Mouse (Mus musculus) embryonic facial prominence, embryonic 14.5 days (tissue): ENCODE measurements around the gene Phactr2. TPM values are rescaled to one million over a fixed set of nuclear protein-coding genes. Genes with fewer than 3 reads are reported as not detected.

Experiments
- ATAC-seq: fragments of 200-750 bp; cut with Nextera tagmentation; 2 replicates; pipeline ENCODE4 v1.8.0; 2017; ENCODE audit warnings: low read depth, moderate number of reproducible peaks, moderate TSS enrichment
- DNase-seq: peaks from one replicate; pipeline ENCODE4 v3.0.0-alpha.2; 2015; ENCODE audit warnings: low spot score
- H3K27ac ChIP-seq: fragments of 300-500 bp; sonication (generic); replicated peaks from 2 replicates; pipeline ENCODE4 v1.5.1; 2014; ENCODE audit warnings: low read depth, mild to moderate bottlenecking, low read length, moderate library complexity
- H3K27me3 ChIP-seq: fragments of 300-500 bp; sonication (generic); replicated peaks from 2 replicates; pipeline ENCODE4 v1.6.1; 2014; ENCODE audit warnings: low read length; ENCODE audit not compliant: control insufficient read depth, insufficient read depth
- H3K36me3 ChIP-seq: fragments of 300-500 bp; sonication (generic); 2 replicates; pipeline ENCODE4 v1.6.1; 2014; ENCODE audit warnings: low read length, mixed read lengths; ENCODE audit not compliant: control insufficient read depth, insufficient read depth
- H3K4me1 ChIP-seq: fragments of 300-500 bp; sonication (generic); 2 replicates; pipeline ENCODE4 v1.6.1; 2014; ENCODE audit warnings: antibody characterized with exemption, low read length; ENCODE audit not compliant: control insufficient read depth, insufficient read depth
- H3K4me2 ChIP-seq: fragments of 300-500 bp; sonication (generic); 2 replicates; pipeline ENCODE4 v1.6.1; 2014; ENCODE audit warnings: low read depth, mild to moderate bottlenecking, low read length, moderate library complexity, mixed read lengths
- H3K4me3 ChIP-seq: fragments of 300-500 bp; sonication (generic); 2 replicates; pipeline ENCODE4 v1.5.1; 2014; ENCODE audit warnings: low read depth, mild to moderate bottlenecking, low read length
- H3K9ac ChIP-seq: fragments of 300-500 bp; sonication (generic); 2 replicates; pipeline ENCODE4 v1.6.1; 2014; ENCODE audit warnings: low read depth, mild to moderate bottlenecking, low read length, moderate library complexity, mixed read lengths
- H3K9me3 ChIP-seq: fragments of 300-500 bp; sonication (generic); 2 replicates; pipeline ENCODE4 v1.6.1; 2016; ENCODE audit warnings: low read length; ENCODE audit not compliant: control insufficient read depth
- WGBS: fragments of 180-500 bp; shearing (Covaris S2); extraction: QIAGEN DNeasy Blood & Tissue Kit; methylation state at CpG from one replicate; pipeline ENCODE4 v1.1.7; 2014; 5-methylcytosine and 5-hydroxymethylcytosine counted together
- polyA plus RNA-seq: library from polyadenylated mRNA; unstranded; fragments of >200 nt; fragmentation: Nextera tagmentation; extraction: Ambion mirVana; gene quantifications from 2 replicates; pipeline ENCODE4 v1.2.1, GENCODE M21; 2014

Phactr2 gene
- polyA plus RNA-seq, 1 experiment from 2014 or later = 37.8 TPM

DNA sequence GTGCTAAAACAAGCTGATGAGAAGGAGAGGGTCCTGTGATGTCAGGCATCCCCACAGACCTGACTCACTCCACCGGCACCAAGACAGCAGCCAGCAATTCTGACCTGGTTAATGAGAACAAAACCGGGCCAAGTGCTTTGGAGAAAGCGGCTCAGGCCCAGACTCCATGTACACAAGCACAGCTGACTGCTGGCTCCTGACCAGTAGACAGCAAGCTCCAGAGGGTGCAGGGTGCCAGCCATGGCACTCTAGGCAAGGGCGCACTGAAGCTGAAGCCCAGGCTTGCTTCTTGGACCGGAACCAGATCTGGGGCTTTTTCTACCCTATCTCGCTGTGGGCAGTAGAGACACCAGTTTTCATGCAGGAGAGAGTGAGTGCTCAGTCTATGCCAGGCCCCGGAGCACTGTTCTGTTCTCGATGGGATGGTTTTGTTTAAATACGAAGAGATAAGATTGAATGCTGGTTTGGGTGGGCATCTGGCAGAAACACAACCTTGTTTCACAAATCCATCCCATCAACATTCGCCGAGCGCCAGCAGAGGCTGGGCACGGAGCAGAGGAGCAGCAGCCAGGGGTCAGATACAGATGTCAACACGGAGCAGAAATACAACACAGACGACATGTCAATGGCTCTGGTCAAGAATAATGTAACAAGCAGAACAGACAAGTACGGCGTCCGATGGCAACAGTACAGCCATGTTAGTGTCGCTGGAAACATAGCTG is 61.8 kb downstream of the Phactr2 start:
- Histone ChIP-seq H3K36me3 (no peaks in the 10 kb centered on the region), H3K4me2 (no peak overlapping the region), H3K4me3 (no peak overlapping the region), H3K9ac (no peak overlapping the region), H3K27me3 (no peaks in the 10 kb centered on the region), H3K9me3 (no peaks in the 10 kb centered on the region), H3K27ac (no peak overlapping the region), H3K4me1 (no peaks in the 10 kb centered on the region)
- 85% methylated on average over 19 of the region's 19 CpGs for WGBS
- DNase-seq (no peak), ATAC-seq (no peak)

GRCm38 (mm10) chr10:13411056-13411455 is 63.2 kb downstream of the Phactr2 start:
- no peak overlapping the region for H3K27ac ChIP-seq
- H3K4me1 ChIP-seq = no peaks in the 10 kb centered on the region
- DNase-seq (no peak), ATAC-seq (no peak)
- H3K9ac ChIP-seq = no peak overlapping the region
- no peaks in the 10 kb centered on the region for H3K27me3 ChIP-seq
- no peak overlapping the region for H3K4me2 ChIP-seq
- H3K4me3 ChIP-seq = no peak overlapping the region
- H3K9me3 ChIP-seq = no peaks in the 10 kb centered on the region
- no peaks in the 10 kb centered on the region for H3K36me3 ChIP-seq
- WGBS = 81% methylated on average over 3 of the region's 3 CpGs

- DNase-seq (no peak), ATAC-seq (no peak)
- H3K9ac ChIP-seq = no peak overlapping the region
- H3K4me1 ChIP-seq = no peaks in the 10 kb centered on the region
- H3K4me3 ChIP-seq = no peak overlapping the region
- no peak overlapping the region for H3K4me2 ChIP-seq
- H3K36me3 ChIP-seq = no peaks in the 10 kb centered on the region
- H3K9me3 ChIP-seq = no peaks in the 10 kb centered on the region
- no peaks in the 10 kb centered on the region for H3K27me3 ChIP-seq
- WGBS = 79% methylated on average over 1 of the region's 1 CpGs
- no peak overlapping the region for H3K27ac ChIP-seq
These were observed 72.2 kb downstream of the Phactr2 start for GRCm38 (mm10) chr10:13401971-13402370.

- no peak for DNase-seq
- 92% methylated on average over 3 of the region's 3 CpGs for WGBS
- no peak overlapping the region for H3K4me2 ChIP-seq
These were observed 78.5 kb downstream of the Phactr2 start for GRCm38 (mm10) chr10:13395753-13396152.

DNA sequence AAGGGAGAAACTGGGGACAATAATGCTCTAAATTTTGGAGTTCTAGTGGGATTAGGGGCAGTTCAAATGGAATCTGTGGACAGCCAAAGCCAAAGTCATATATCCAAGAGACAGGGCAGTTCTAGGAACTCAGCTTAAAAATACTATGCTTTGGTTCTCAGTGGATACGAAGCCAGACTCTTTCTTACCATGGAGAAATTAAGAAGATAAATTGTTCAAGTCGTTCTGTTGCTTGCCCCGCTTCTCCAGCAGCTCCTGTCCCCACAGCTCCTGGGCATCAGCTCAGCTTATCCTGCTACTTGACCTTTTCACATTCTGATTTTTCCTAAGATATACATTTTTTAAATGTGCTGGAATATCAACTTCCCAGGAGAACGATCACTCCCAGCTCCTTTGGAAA is 80.2 kb downstream of the Phactr2 start:
- 0 out of 2 replicates have a peak overlapping the region, but pooled peaks have one; percentile 21 for H3K27ac ChIP-seq
- H3K4me3 ChIP-seq = no peak overlapping the region
- no peaks in the 10 kb centered on the region for H3K36me3 ChIP-seq
- no peak overlapping the region for H3K9ac ChIP-seq
- no peaks in the 10 kb centered on the region for H3K27me3 ChIP-seq
- ATAC-seq (no peak), DNase-seq (no peak)
- H3K4me2 ChIP-seq = no peak overlapping the region
- H3K4me1 ChIP-seq = no peaks in the 10 kb centered on the region
- 70% methylated on average over 4 of the region's 4 CpGs for WGBS
- no peaks in the 10 kb centered on the region for H3K9me3 ChIP-seq

More at GRCm38 (mm10) chr10:13395753-13396152, 78.5 kb downstream of the Phactr2 start:
- no peaks in the 10 kb centered on the region for H3K27me3 ChIP-seq
- H3K9me3 ChIP-seq = no peaks in the 10 kb centered on the region
- no peak overlapping the region for H3K27ac ChIP-seq
- H3K4me3 ChIP-seq = no peak overlapping the region
- no peaks in the 10 kb centered on the region for H3K4me1 ChIP-seq
- no peaks in the 10 kb centered on the region for H3K36me3 ChIP-seq
- no peak overlapping the region for H3K9ac ChIP-seq
- ATAC-seq = no peak

- Histone ChIP-seq H3K4me3 (peak overlapping the region; percentile 24), H3K27ac (0 out of 2 replicates have a peak overlapping the region, but pooled peaks have one; percentile 36), H3K4me2 (peak overlapping the region; percentile 47), H3K9me3 (no peaks in the 10 kb centered on the region), H3K9ac (peak overlapping the region; percentile 54), H3K27me3 (no peaks in the 10 kb centered on the region), H3K4me1 (peaks cover 11% of the 10 kb centered on the region; the same call in 1 of the 2 replicates), H3K36me3 (no peaks in the 10 kb centered on the region)
- peak; percentile 81 for ATAC-seq
- WGBS = 11% methylated on average over 10 of the region's 11 CpGs
- DNase-seq = peak; percentile 48
These were observed 85.9 kb downstream of the Phactr2 start for GRCm38 (mm10) chr10:13388116-13388922.

GRCm38 (mm10) chr10:13384866-13385265 is 89.3 kb downstream of the Phactr2 start:
- ATAC-seq (no peak), DNase-seq (no peak)
- Histone ChIP-seq H3K27ac (no peak overlapping the region), H3K4me3 (no peak overlapping the region), H3K36me3 (no peaks in the 10 kb centered on the region), H3K9ac (no peak overlapping the region), H3K9me3 (no peaks in the 10 kb centered on the region), H3K4me2 (no peak overlapping the region), H3K4me1 (peaks cover 11% of the 10 kb centered on the region; the same call in 1 of the 2 replicates), H3K27me3 (no peaks in the 10 kb centered on the region)
- 32% methylated on average over 3 of the region's 3 CpGs for WGBS

GRCm38 (mm10) chr10:13377895-13378294 is 96.3 kb downstream of the Phactr2 start:
- Histone ChIP-seq H3K9me3 (no peaks in the 10 kb centered on the region), H3K27ac (no peak overlapping the region), H3K9ac (no peak overlapping the region), H3K36me3 (no peaks in the 10 kb centered on the region), H3K4me1 (peaks cover 27% of the 10 kb centered on the region), H3K27me3 (no peaks in the 10 kb centered on the region), H3K4me3 (no peak overlapping the region), H3K4me2 (no peak overlapping the region)
- WGBS = 76% methylated on average over 1 of the region's 1 CpGs
- ATAC-seq (no peak), DNase-seq (no peak)
